Mouse (Mus musculus) limb, embryonic 12.5 days (tissue): ENCODE data around the gene Itga6. TPM values are rescaled to one million over a fixed set of nuclear protein-coding genes. Genes with fewer than 3 reads are reported as not detected.

Experiments used
- ATAC-seq: fragments of 200-750 bp; cut with Nextera tagmentation; 2 replicates; pipeline ENCODE4 v1.8.0; 2017; ENCODE audit warnings: low read depth, moderate TSS enrichment; ENCODE audit not compliant: insufficient number of reproducible peaks, insufficient read depth, low FRiP score, low TSS enrichment
- H3K27ac ChIP-seq: fragments of 300-500 bp; sonication (generic); 2 replicates; pipeline ENCODE4 v1.5.1; 2016; ENCODE audit warnings: mild to moderate bottlenecking, moderate library complexity
- H3K27me3 ChIP-seq: fragments of 300-500 bp; sonication (generic); 2 replicates; pipeline ENCODE4 v1.6.1; 2016; ENCODE audit warnings: mild to moderate bottlenecking, moderate library complexity
- H3K36me3 ChIP-seq: fragments of 300-500 bp; sonication (generic); 2 replicates; pipeline ENCODE4 v1.6.1; 2016; ENCODE audit warnings: mild to moderate bottlenecking, moderate library complexity
- H3K4me1 ChIP-seq: fragments of 300-500 bp; sonication (generic); replicated peaks from 2 replicates; pipeline ENCODE4 v1.6.1; 2016
- H3K4me2 ChIP-seq: fragments of 300-500 bp; sonication (generic); 2 replicates; pipeline ENCODE4 v1.6.1; 2016; ENCODE audit warnings: mild to moderate bottlenecking, moderate library complexity
- H3K4me3 ChIP-seq: fragments of 300-500 bp; sonication (generic); replicated peaks from 2 replicates; pipeline ENCODE4 v1.5.1; 2016; ENCODE audit warnings: mild to moderate bottlenecking
- H3K9ac ChIP-seq: fragments of 300-500 bp; sonication (generic); replicated peaks from 2 replicates; pipeline ENCODE4 v1.6.1; 2016; ENCODE audit warnings: mild to moderate bottlenecking, moderate library complexity
- H3K9me3 ChIP-seq: fragments of 300-500 bp; sonication (generic); 2 replicates; pipeline ENCODE4 v1.6.1; 2016; ENCODE audit warnings: mild to moderate bottlenecking, moderate library complexity
- WGBS: fragments of 180-500 bp; shearing (Covaris S2); methylation state at CpG from one replicate; pipeline ENCODE4 v1.1.7; 2016; 5-methylcytosine and 5-hydroxymethylcytosine counted together
- polyA plus RNA-seq: library from polyadenylated mRNA; unstranded; fragments of >200 nt; fragmentation: Nextera tagmentation; extraction: Ambion mirVana; gene quantifications from 2 replicates; pipeline ENCODE4 v1.2.1, GENCODE M21; 2016

The Itga6 gene
- polyA plus RNA-seq, 1 experiment from 2014 or later: 30.0 TPM

DNA sequence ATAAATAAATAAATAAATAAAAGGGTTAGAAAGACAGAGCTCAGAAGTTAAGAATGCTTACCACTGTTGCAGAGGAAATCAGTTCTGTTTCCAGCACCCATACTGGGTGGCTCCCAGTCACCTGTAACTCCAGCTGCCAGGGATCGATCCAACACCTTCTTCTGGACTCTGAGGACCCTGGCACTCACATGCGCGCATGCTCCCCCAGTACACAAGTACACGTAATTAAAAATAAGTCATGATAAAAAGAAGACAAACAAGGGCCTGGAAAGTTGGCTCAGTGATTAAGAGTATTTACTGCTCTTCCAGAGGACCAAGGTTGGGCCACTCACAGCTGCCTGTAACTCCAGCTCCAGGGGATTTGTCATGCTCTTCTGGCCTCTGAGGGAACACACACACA, 132.4 kb downstream of the Itga6 start:
- H3K4me1 ChIP-seq: peaks cover 15% of the 10 kb centered on the region; the same call in 1 of the 2 replicates
- ATAC-seq: no peak
- no peaks in the 10 kb centered on the region for H3K9me3 ChIP-seq
- H3K4me3 ChIP-seq: no peak overlapping the region
- no peaks in the 10 kb centered on the region for H3K27me3 ChIP-seq
- no peak overlapping the region for H3K27ac ChIP-seq
- peaks cover 38% of the 10 kb centered on the region for H3K36me3 ChIP-seq
- H3K9ac ChIP-seq: no peak overlapping the region
- 92% methylated on average over 4 of the region's 4 CpGs for WGBS
- H3K4me2 ChIP-seq: no peak overlapping the region

DNA sequence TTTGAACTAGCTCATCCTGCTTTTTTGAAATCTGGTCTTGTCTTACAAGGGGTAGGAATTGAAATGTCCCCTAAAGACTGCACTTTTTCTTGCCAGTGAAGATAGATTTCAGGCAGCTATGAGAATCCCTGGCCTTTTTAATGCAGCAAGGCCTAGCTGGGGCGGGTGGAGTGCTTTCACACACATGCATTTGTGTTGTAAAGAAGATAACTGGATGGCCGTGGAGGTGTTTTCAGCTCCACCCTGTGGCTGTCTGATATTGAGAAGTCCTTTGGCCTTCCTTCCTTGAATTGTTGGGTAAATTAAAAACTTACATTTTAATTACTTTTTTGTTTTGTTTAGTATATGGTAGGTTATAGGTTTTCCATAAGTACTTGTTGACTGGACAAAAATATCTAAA, 133.0 kb downstream of the Itga6 start:
- 74% methylated on average over 2 of the region's 2 CpGs for WGBS
- Histone ChIP-seq H3K27me3 (no peaks in the 10 kb centered on the region), H3K27ac (no peak overlapping the region), H3K4me3 (no peak overlapping the region), H3K9ac (no peak overlapping the region), H3K4me1 (peaks cover 15% of the 10 kb centered on the region; the same call in 1 of the 2 replicates), H3K36me3 (peaks cover 44% of the 10 kb centered on the region), H3K9me3 (no peaks in the 10 kb centered on the region), H3K4me2 (no peak overlapping the region)
- ATAC-seq: no peak

DNA sequence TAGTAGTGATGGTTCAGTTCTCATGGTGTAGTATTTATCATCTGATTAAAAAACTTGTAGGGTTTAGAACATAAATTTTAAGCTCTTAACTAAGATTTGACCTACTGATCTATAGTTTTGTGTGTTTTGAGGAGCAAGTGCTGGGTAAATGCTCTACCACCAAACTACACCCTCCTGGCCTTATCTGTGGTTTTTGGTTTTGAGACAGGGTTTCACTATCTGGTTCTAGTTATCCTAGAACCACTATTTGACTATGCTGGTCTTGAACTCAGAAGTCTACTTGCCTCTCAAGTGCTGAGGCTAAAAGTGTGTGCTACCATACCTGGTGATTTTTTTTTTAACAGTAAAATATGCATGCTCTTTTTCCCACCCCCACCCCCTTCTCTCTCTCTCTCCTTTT, 133.5 kb downstream of the Itga6 start:
- H3K4me2 ChIP-seq: no peak overlapping the region
- no peak for ATAC-seq
- H3K4me3 ChIP-seq: no peak overlapping the region
- peaks cover 49% of the 10 kb centered on the region for H3K36me3 ChIP-seq
- H3K4me1 ChIP-seq: peaks cover 13% of the 10 kb centered on the region; the same call in 1 of the 2 replicates
- no peaks in the 10 kb centered on the region for H3K27me3 ChIP-seq
- no peaks in the 10 kb centered on the region for H3K9me3 ChIP-seq
- no peak overlapping the region for H3K27ac ChIP-seq
- H3K9ac ChIP-seq: no peak overlapping the region

DNA sequence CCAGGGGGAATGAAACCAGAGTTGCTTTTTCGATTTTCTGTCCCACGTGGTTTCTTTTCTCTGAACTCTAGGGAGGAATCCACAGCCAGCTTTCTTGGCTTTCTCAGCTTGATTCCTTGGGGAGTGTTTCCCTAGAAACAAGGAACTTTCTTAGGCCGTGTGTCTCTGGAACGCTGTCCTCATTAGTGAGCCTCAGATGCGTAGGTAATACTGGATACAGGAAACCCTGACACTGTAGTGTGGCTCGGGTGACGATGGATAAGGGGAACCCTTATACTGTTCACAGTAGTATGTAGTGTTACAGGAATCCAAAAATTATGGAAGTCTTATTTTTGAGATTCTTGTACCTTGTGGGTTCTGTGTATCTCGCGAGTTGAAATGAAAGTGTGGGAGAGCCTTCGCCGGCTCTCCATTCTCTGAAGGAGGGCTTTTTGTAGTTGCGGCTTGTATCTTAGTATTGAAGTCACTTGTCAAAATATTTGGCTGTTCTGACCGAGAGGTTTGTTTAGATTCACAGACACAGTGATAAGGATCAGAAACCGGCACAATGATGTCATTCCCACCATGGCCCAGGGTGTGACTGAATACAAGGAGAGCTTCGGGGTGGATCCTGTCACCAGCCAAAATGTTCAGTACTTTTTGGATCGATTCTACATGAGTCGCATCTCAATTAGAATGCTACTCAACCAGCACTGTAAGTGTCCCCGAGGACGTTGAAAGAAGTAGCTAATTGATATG, 137.7 kb downstream of the Itga6 start:
- no peak for ATAC-seq
- Histone ChIP-seq H3K36me3 (peaks cover 75% of the 10 kb centered on the region), H3K9me3 (no peaks in the 10 kb centered on the region)

DNA sequence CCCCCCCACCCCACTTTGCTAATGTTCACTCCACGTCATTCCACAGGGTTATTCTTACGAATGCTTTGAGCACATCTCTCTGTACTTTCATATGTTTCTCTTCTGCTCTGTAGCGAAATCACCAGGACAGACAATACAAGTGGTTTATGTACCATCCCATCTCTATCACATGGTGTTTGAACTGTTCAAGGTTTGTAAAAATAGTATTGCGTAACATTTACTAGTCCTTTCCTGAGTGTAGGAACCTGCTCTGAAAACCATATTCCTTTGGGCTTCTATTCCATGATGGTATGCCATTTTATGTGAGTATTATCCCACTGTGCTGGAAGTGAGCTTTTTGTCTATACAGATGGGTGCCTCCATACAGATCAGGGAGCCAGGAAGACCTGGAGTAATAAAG, 141.9 kb downstream of the Itga6 start:
- no peak for ATAC-seq
- peaks cover 79% of the 10 kb centered on the region for H3K36me3 ChIP-seq
- H3K27ac ChIP-seq: no peak overlapping the region
- no peaks in the 10 kb centered on the region for H3K9me3 ChIP-seq
- no peak overlapping the region for H3K4me3 ChIP-seq
- H3K27me3 ChIP-seq: no peaks in the 10 kb centered on the region
- 95% methylated on average over 4 of the region's 4 CpGs for WGBS
- no peak overlapping the region for H3K4me2 ChIP-seq
- no peaks in the 10 kb centered on the region for H3K4me1 ChIP-seq
- no peak overlapping the region for H3K9ac ChIP-seq

More for the DNA sequence above, 137.7 kb downstream of the Itga6 start:
- no peak overlapping the region for H3K9ac ChIP-seq
- no peaks in the 10 kb centered on the region for H3K27me3 ChIP-seq
- no peak overlapping the region for H3K4me2 ChIP-seq
- no peak overlapping the region for H3K27ac ChIP-seq
- WGBS: 90% methylated on average over 19 of the region's 19 CpGs
- no peaks in the 10 kb centered on the region for H3K4me1 ChIP-seq
- H3K4me3 ChIP-seq: no peak overlapping the region

DNA sequence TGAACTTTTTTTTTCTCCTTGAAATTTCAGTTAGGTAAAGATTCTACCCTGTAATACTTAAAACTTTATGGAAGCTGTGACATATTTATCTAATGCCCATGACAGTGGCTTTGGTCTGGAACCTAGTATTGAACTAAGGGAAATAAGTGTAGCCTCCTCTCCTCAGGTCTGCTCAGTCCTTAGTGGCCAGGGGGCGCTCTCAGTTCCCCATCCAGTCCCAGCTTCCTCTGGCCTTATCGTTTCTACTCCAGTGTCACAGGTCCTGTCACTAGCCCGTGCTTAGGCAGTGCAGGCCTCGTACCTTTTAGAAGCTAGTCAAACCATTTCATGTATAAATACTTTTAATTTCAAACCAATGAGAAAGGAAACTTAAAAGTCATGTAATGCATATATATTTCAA, 143.0 kb downstream of the Itga6 start:
- 87% methylated on average over 4 of the region's 4 CpGs for WGBS
- Histone ChIP-seq H3K4me2 (no peak overlapping the region), H3K4me1 (no peaks in the 10 kb centered on the region), H3K27me3 (no peaks in the 10 kb centered on the region), H3K9ac (no peak overlapping the region), H3K9me3 (no peaks in the 10 kb centered on the region), H3K4me3 (no peak overlapping the region), H3K36me3 (peaks cover 79% of the 10 kb centered on the region), H3K27ac (no peak overlapping the region)
- ATAC-seq: no peak

DNA sequence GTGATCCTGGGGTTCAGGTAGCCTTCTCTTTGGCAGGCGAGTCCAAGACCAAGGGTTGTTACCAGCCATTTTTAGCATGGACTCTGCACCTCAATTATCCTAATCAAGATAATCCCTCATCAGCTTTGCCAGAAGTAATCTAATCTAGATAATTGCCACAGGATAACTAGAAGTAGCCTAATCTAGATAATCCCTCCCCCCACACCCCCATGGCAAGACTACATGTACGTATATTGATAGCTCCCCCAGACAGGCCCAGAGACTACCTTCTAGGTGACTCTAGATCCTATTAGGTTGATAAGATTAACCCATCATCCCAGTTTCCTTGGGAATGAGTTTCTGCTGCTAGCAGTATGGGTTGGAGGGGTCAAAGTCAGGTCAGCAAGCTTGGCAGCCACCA, 146.1 kb downstream of the Itga6 start:
- no peaks in the 10 kb centered on the region for H3K9me3 ChIP-seq
- H3K27me3 ChIP-seq: no peaks in the 10 kb centered on the region
- no peak overlapping the region for H3K27ac ChIP-seq
- no peaks in the 10 kb centered on the region for H3K4me1 ChIP-seq
- 94% methylated on average over 2 of the region's 2 CpGs for WGBS
- no peak overlapping the region for H3K4me2 ChIP-seq
- H3K4me3 ChIP-seq: no peak overlapping the region
- ATAC-seq: no peak
- H3K36me3 ChIP-seq: peaks cover 71% of the 10 kb centered on the region
- no peak overlapping the region for H3K9ac ChIP-seq

DNA sequence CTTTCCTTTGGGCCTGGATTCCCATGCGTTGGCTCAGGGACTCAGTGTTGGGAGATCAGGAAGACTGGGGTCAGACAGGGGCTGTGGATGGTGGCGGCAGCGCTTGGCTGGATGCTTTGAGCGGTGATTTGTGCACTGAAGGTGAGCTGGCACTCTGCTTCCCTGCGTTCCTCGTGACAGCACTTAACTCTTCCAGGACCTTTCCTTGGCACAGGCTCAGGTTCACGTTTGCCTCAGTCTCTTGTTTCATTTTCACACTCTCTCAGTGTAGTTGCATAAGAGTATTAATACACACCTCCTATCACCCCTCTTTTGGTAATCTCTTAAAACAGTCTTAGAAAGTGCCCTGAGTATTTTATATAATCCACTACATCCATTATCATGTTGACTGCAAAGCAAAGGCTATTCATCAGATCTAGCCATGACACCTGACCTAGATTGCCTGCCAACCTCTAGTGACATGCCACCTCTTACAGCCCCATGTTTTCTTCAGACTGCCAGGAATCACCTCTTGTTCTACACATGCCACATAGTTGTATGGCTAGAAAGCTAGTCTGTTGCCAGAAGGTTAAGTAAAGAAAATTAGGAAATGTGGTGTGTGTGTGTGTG, 147.4 kb downstream of the Itga6 start:
- Histone ChIP-seq H3K4me1 (0 out of 2 replicates have a peak, but pooled peaks cover 2% of the 10 kb centered on the region), H3K9ac (no peak overlapping the region), H3K9me3 (no peaks in the 10 kb centered on the region), H3K27me3 (no peaks in the 10 kb centered on the region), H3K27ac (no peak overlapping the region), H3K4me2 (no peak overlapping the region), H3K36me3 (peaks cover 74% of the 10 kb centered on the region), H3K4me3 (no peak overlapping the region)
- no peak for ATAC-seq
- 97% methylated on average over 7 of the region's 7 CpGs for WGBS

DNA sequence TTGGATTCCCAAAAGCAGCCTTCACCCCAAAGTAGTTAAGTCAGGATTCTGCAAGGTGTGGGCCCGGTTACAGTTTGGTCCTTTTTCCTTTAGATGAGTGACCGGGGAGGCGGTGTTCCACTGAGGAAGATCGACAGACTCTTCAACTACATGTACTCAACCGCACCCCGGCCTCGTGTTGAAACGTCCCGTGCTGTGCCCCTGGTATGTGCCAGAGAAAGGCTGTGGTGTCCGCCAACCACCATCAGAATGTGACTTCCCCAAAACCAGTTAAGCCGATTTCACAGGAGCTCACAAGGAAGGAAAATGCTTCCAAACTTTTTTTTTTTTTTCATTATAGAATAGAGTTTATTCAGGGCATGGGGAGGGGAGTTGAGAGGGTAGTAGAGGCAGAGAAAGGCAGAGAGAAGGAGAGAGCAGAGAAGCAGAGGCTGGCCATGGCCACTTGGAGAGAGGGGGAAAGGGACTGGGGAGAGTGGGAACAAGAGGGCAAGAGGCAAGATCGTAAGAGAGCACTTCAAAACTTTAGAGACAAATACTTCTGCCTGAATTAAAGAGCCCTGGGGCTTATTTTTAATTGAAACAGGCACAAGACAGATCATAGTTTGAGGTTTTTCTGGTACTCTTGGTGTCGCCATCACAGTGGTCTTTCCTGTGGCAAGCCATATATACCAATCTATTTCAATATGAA, 150.3 kb downstream of the Itga6 start:
- no peak for ATAC-seq
- H3K4me2 ChIP-seq: no peak overlapping the region
- 90% methylated on average over 13 of the region's 13 CpGs for WGBS
- H3K36me3 ChIP-seq: peaks cover 66% of the 10 kb centered on the region
- H3K27ac ChIP-seq: no peak overlapping the region
- no peaks in the 10 kb centered on the region for H3K9me3 ChIP-seq
- H3K9ac ChIP-seq: no peak overlapping the region
- H3K27me3 ChIP-seq: no peaks in the 10 kb centered on the region
- H3K4me3 ChIP-seq: no peak overlapping the region
- H3K4me1 ChIP-seq: 0 out of 2 replicates have a peak, but pooled peaks cover 2% of the 10 kb centered on the region

DNA sequence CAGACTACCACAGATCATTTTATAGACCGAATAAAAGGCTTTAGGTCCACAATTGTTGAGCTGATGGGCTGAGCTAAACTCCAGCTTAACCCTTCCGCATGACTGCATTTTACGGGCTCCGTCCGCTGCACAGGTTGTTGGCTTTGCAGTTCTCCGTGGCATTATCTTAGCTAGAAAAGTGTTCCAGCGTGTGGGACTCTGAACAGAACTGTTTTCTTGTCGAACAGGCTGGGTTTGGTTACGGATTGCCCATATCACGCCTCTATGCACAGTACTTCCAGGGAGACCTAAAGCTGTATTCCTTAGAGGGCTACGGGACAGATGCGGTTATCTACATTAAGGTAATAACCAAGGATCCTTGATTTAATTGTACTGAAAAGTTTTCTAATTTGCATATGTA, 152.0 kb downstream of the Itga6 start:
- 77% methylated on average over 12 of the region's 12 CpGs for WGBS
- peaks cover 54% of the 10 kb centered on the region for H3K36me3 ChIP-seq

DNA sequence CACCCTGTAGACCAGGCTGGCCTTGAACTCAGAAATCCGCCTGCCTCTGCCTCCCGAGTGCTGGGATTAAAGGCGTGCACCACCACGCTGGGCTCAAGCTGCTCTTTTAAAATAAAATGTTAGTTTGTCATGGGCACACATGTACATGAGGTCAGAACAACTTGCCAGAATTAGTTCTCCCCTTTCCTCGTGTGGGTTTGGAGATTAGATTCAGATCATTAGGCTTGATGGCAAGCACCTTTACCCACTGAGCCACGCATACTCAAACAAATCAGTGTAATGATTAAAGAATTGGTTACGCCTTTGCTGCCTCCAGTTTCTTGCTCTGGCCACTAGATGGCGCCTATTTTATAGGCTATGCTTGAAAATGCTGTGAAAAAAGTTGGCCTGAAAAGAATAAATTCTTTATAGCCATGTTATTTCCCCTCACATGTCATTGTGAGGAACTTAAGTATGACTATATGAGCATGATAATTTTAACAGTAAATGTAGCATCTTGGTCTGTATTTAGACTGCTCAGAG, 153.0 kb downstream of the Itga6 start:
- H3K4me2 ChIP-seq: no peak overlapping the region
- ATAC-seq: no peak
- no peaks in the 10 kb centered on the region for H3K27me3 ChIP-seq
- no peak overlapping the region for H3K27ac ChIP-seq
- H3K9me3 ChIP-seq: no peaks in the 10 kb centered on the region
- 0 out of 2 replicates have a peak, but pooled peaks cover 2% of the 10 kb centered on the region for H3K4me1 ChIP-seq
- no peak overlapping the region for H3K4me3 ChIP-seq
- H3K36me3 ChIP-seq: peaks cover 44% of the 10 kb centered on the region
- 63% methylated on average over 8 of the region's 8 CpGs for WGBS
- H3K9ac ChIP-seq: no peak overlapping the region

More for the DNA sequence above, 152.0 kb downstream of the Itga6 start:
- Histone ChIP-seq H3K9me3 (no peaks in the 10 kb centered on the region), H3K9ac (no peak overlapping the region), H3K4me2 (no peak overlapping the region), H3K4me1 (0 out of 2 replicates have a peak, but pooled peaks cover 2% of the 10 kb centered on the region), H3K27ac (no peak overlapping the region), H3K4me3 (no peak overlapping the region), H3K27me3 (no peaks in the 10 kb centered on the region)
- ATAC-seq: no peak
